Comparison of ENCODE assay signal across 21 mouse cellular contexts in the genomic region with DNA sequence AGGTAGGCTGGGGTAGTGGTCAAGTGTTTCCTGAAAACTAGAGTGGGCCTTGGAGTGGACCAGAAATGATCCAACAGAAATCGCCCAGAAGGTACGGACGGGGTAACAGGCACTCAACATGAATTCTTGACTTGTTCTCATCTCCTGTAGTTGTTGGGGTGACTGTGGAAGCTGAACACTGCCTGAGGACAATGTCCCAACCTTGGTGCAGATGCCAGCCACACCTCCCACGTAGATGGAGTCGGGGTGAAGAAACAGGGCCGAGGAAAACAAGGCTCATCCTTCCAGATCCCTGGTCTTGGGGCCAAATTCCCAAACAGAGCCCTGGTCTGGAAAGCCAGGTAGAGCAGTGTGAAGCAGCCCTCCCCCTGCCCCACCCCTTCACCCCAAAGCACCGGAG. TPM values are rescaled to one million over a fixed set of nuclear protein-coding genes. Genes with fewer than 3 reads are reported as not detected.
DNase-seq lines count a peak whose midpoint lies in the region; ATAC-seq and TF ChIP-seq lines count a peak whose summit lies in the region.
"Had no signal": no experiment of that assay in that cellular context is flagged by ENCODE, and none has a peak within 500 bp of the region (broad histone marks: within the 10 kb centered on the region; RNA-seq: fewer than 3 reads in every experiment).

No protein-coding gene starts in this region.

- no peak overlapping the region for H3ac ChIP-seq in myocyte (ENCODE audit: control insufficient read depth, insufficient read length)

- no peak for TF ChIP-seq POLR2A in myocyte (IDR thresholded peaks at IDR 0.05; ENCODE audit: insufficient read length, low read depth)

- H3K9me3 ChIP-seq in heart, embryonic 13.5 days = no peaks in the 10 kb centered on the region
- H3K9me3 ChIP-seq: embryonic facial prominence, embryonic 10.5 days; embryonic facial prominence, embryonic 12.5 days; forebrain, embryonic 10.5 days; forebrain, embryonic 12.5 days had no signal

- peak overlapping the region; percentile 91; the same call in 1 of the 2 replicates for H3K27ac ChIP-seq in heart, embryonic 13.5 days (replicated peaks)
- H3K27ac ChIP-seq: embryonic facial prominence, embryonic 10.5 days; embryonic facial prominence, embryonic 12.5 days; forebrain, embryonic 10.5 days; forebrain, embryonic 12.5 days had no signal

- peak; percentile 71 for DNase-seq in heart, adult 11 months
- no peak for DNase-seq in heart, postnatal 4 days
- DNase-seq in heart, postnatal 14 days = no peak
- DNase-seq in right cerebral cortex, adult 2 months (ENCODE audit: low spot score in 2 of 2) = no peak
- DNase-seq: adrenal gland, adult 2 months; adrenal gland, postnatal 10 days; adrenal gland, postnatal 25 days; cerebellum, adult 11 months; cerebellum, adult 18-20 months; cerebellum, adult 8-10 months; cerebellum, adult 9-11 months; cerebellum, postnatal 14 days; cerebellum, postnatal 36 days had no signal

- no peak for ATAC-seq in heart, embryonic 13.5 days (ENCODE audit: extremely low read depth, insufficient number of reproducible peaks, low FRiP score, low TSS enrichment)
- ATAC-seq: forebrain, embryonic 14.5 days; forebrain, embryonic 16.5 days had no signal

- H3K4me2 ChIP-seq in heart, embryonic 13.5 days = no peak overlapping the region
- no peak overlapping the region for H3K4me2 ChIP-seq in myocyte (ENCODE audit: low read depth)
- H3K4me2 ChIP-seq: embryonic facial prominence, embryonic 12.5 days; forebrain, embryonic 12.5 days had no signal

- H3K36me3 ChIP-seq in heart, embryonic 13.5 days = peaks cover 29% of the 10 kb centered on the region
- peaks cover 29% of the 10 kb centered on the region for H3K36me3 ChIP-seq in myocyte (ENCODE audit: control insufficient read depth, insufficient read depth)

- WGBS in heart, embryonic 13.5 days = 84% methylated on average over 7 of the region's 7 CpGs

- H3K4me1 ChIP-seq in heart, embryonic 13.5 days = peaks cover 68% of the 10 kb centered on the region

- H3K27me3 ChIP-seq in heart, embryonic 13.5 days (replicated peaks) = no peaks in the 10 kb centered on the region
- no peaks in the 10 kb centered on the region for H3K27me3 ChIP-seq in myocyte (ENCODE audit: control insufficient read depth, insufficient read depth, insufficient read length)
- H3K27me3 ChIP-seq: embryonic facial prominence, embryonic 12.5 days; forebrain, embryonic 12.5 days had no signal

- no peak overlapping the region for H3K9ac ChIP-seq in heart, embryonic 13.5 days
- H3K9ac ChIP-seq: embryonic facial prominence, embryonic 12.5 days; forebrain, embryonic 12.5 days had no signal

- no peak overlapping the region for H3K4me3 ChIP-seq in heart, embryonic 13.5 days
- no peak overlapping the region for H3K4me3 ChIP-seq in myocyte
- H3K4me3 ChIP-seq: embryonic facial prominence, embryonic 10.5 days; embryonic facial prominence, embryonic 12.5 days; forebrain, embryonic 10.5 days; forebrain, embryonic 12.5 days had no signal

- no peaks in the 10 kb centered on the region for H3K79me2 ChIP-seq in myocyte (ENCODE audit: control insufficient read depth, insufficient read depth)

- intact Hi-C loops in heart, postnatal 14 days (cut with DNase I) = no loop called here

TF ChIP-seq in myocyte, 11 proteins besides CTCF, POLR2A, EP300 and RAD21:
- TF ChIP-seq MYOD1 (IDR thresholded peaks at IDR 0.05; ENCODE audit: control insufficient read depth in 1 of 3, insufficient read length in 2 of 3, low read depth in 2 of 3) (no peak), POLR2AphosphoS2 (IDR thresholded peaks at IDR 0.05; ENCODE audit: insufficient read length, low read depth) (peak; percentile 42), SRF (IDR thresholded peaks at IDR 0.05; ENCODE audit: control insufficient read depth, insufficient read length, low read depth) (no peak), E2F4 (IDR thresholded peaks at IDR 0.05; ENCODE audit: insufficient read depth) (no peak), TCF12 (IDR thresholded peaks at IDR 0.05; ENCODE audit: insufficient read depth, poor library complexity, severe bottlenecking) (no peak), TCF3 (IDR thresholded peaks at IDR 0.05; ENCODE audit: insufficient read length, low read depth) (no peak), MAX (IDR thresholded peaks at IDR 0.05; ENCODE audit: low read depth) (no peak), CEBPB (IDR thresholded peaks at IDR 0.05; ENCODE audit: insufficient read depth, poor library complexity, severe bottlenecking) (no peak)
TF ChIP-seq in myocyte: peak in this region for 1.

RNA-seq across cellular contexts. Expression of a gene that starts 32.7 kb away (rescaled TPM):
- total RNA-seq in heart, postnatal 4 days (2021) = 100 to 1,000 TPM; 108 to 126 TPM
- polyA plus RNA-seq in heart, embryonic 13.5 days (2015; fragmentation: Nextera tagmentation; extraction: Ambion mirVana) = 55.4 and 59.0 TPM in 2 replicates
- total RNA-seq in heart, postnatal 14 days (2021) = 10 to 100 TPM; 83.2 to 85.0 TPM
- polyA plus RNA-seq in myocyte (2012; fragmentation: generic; extraction: Trizol) = 130 TPM
